Mouse (Mus musculus) bone marrow, adult 2 months (tissue): ENCODE results near the gene 2810408A11Rik. TPM values are rescaled to one million over a fixed set of nuclear protein-coding genes. Genes with fewer than 3 reads are reported as not detected.

Experiments used
- H3K27ac ChIP-seq: fragments of 200-500 bp; 2 replicates; pipeline ENCODE4 v1.5.1; 2012; ENCODE audit warnings: low read depth, mild to moderate bottlenecking, control low read depth, inconsistent platforms, low read length; ENCODE audit not compliant: control insufficient read depth, poor library complexity, insufficient read depth
- H3K4me1 ChIP-seq: fragments of 200-500 bp; 2 replicates; pipeline ENCODE4 v1.6.1; 2011; ENCODE audit warnings: low read length; ENCODE audit not compliant: control insufficient read depth, insufficient read depth
- H3K4me3 ChIP-seq: fragments of 200-500 bp; replicated peaks from 2 replicates; pipeline ENCODE3; 2011; ENCODE audit warnings: mild to moderate bottlenecking, low read depth, low read length, control low read depth; ENCODE audit not compliant: control insufficient read depth
- CTCF ChIP-seq: fragments of 200-500 bp; IDR thresholded peaks from 2 replicates; pipeline ENCODE4 v1.5.1; 2011; ENCODE audit warnings: low read length, control low read depth; ENCODE audit not compliant: control insufficient read depth, insufficient read depth
- POLR2A ChIP-seq: fragments of 200-500 bp; IDR thresholded peaks from 2 replicates; pipeline ENCODE4 v1.6.1; 2011; ENCODE audit warnings: low read depth, mild to moderate bottlenecking, control low read depth, low read length, borderline replicate concordance; ENCODE audit not compliant: control insufficient read depth
- WGBS: fragments of 180-500 bp; shearing (Covaris S2); methylation state at CpG from one replicate; pipeline ENCODE4 v1.1.7; 2018; 5-methylcytosine and 5-hydroxymethylcytosine counted together
- polyA plus RNA-seq: library from polyadenylated mRNA; stranded (reverse); fragments of >200 nt; gene quantifications from 2 replicates; pipeline ENCODE4 v1.2.4, GENCODE M21; 2011; ENCODE audit warnings: low replicate concordance; ENCODE audit not compliant: missing spikeins, insufficient read depth, insufficient read length

The 2810408A11Rik gene
- polyA plus RNA-seq, 1 experiment = 5.6 TPM

GRCm38 (mm10) chr11:69940962-69941361 lies 40.2 kb upstream of the 2810408A11Rik start:
- Histone ChIP-seq H3K4me3 (no peak overlapping the region), H3K4me1 (no peaks in the 10 kb centered on the region), H3K27ac (no peak overlapping the region)
- TF ChIP-seq POLR2A = no peak
- TF ChIP-seq CTCF = no peak
- 85% methylated on average over 4 of the region's 4 CpGs for WGBS

- TF ChIP-seq CTCF (no peak), POLR2A (no peak)
- no peak overlapping the region for H3K27ac ChIP-seq
- 92% methylated on average over 17 of the region's 17 CpGs for WGBS
- H3K4me1 ChIP-seq = no peaks in the 10 kb centered on the region
- H3K4me3 ChIP-seq = no peak overlapping the region
Measured at GRCm38 (mm10) chr11:69939731-69940130, 38.9 kb upstream of the 2810408A11Rik start.

- WGBS = 77% methylated on average over 5 of the region's 5 CpGs
- Histone ChIP-seq H3K27ac (no peak overlapping the region), H3K4me1 (no peaks in the 10 kb centered on the region; the same call in 1 of the 2 replicates), H3K4me3 (no peak overlapping the region)
- TF ChIP-seq CTCF (no peak), POLR2A (no peak)
Measured at GRCm38 (mm10) chr11:69939181-69939580, 38.4 kb upstream of the 2810408A11Rik start.

- H3K27ac ChIP-seq = no peak overlapping the region
- H3K4me1 ChIP-seq = no peaks in the 10 kb centered on the region; the same call in 1 of the 2 replicates
- 76% methylated on average over 9 of the region's 9 CpGs for WGBS
- TF ChIP-seq CTCF = no peak
- no peak for TF ChIP-seq POLR2A
- H3K4me3 ChIP-seq = no peak overlapping the region
Measured at GRCm38 (mm10) chr11:69938401-69938979, 37.7 kb upstream of the 2810408A11Rik start.

DNA sequence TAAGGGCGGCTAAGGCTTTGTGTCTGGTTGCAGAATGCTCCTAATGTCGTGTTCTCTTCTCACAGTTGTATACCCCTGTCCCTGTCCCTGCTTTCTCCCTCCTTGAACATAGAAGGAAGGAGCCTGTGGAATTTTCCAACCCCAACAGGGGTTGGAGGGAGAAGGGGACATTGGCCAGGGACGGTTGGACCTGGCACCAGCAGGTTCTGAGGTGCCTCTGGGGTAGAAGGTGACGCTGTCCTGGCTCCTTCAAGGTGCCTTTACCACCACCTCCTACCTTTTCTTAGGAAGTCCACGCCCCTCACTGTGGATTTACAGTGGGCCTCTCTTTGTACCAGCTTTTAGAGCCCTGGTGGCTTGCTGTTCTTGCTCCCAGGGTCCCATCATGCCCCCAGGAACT lies 37.0 kb upstream of the 2810408A11Rik start:
- no peaks in the 10 kb centered on the region; the same call in 1 of the 2 replicates for H3K4me1 ChIP-seq

GRCm38 (mm10) chr11:69937385-69937784 lies 36.6 kb upstream of the 2810408A11Rik start:
- Histone ChIP-seq H3K4me3 (no peak overlapping the region), H3K27ac (no peak overlapping the region), H3K4me1 (peaks cover 2% of the 10 kb centered on the region; the same call in 1 of the 2 replicates)
- 59% methylated on average over 4 of the region's 4 CpGs for WGBS
- TF ChIP-seq POLR2A = no peak
- TF ChIP-seq CTCF = no peak

More for the DNA sequence above, 37.0 kb upstream of the 2810408A11Rik start:
- TF ChIP-seq CTCF (no peak), POLR2A (no peak)
- H3K4me3 ChIP-seq = no peak overlapping the region
- 84% methylated on average over 5 of the region's 5 CpGs for WGBS
- H3K27ac ChIP-seq = no peak overlapping the region

GRCm38 (mm10) chr11:69936714-69937347 lies 36.0 kb upstream of the 2810408A11Rik start:
- TF ChIP-seq POLR2A (no peak), CTCF (no peak)
- Histone ChIP-seq H3K27ac (no peak overlapping the region), H3K4me1 (peaks cover 4% of the 10 kb centered on the region), H3K4me3 (no peak overlapping the region)
- 53% methylated on average over 9 of the region's 9 CpGs for WGBS

DNA sequence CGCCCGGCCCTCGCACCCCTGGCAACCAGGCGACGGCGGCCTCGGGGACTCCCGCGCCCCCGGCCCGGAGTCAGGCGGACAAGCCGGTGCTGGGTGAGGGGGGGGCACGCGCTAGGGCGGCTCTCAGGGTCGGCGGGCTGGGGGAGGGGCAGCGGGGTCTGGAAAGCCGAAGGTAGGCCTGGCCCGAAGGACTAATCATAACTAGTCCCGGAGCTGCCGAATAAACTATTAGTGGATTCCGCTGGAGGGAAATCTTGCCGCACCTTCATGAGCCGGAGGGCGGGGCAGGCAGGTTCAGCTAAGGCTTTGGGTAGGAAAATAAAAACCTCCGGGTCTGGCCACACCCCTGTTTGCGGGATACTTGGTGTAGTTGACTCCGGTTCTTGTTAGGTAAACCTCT lies 35.4 kb upstream of the 2810408A11Rik start:
- TF ChIP-seq CTCF (no peak), POLR2A (no peak)
- no peak overlapping the region for H3K27ac ChIP-seq
- no peak overlapping the region for H3K4me3 ChIP-seq
- 3% methylated on average over 30 of the region's 30 CpGs for WGBS
- H3K4me1 ChIP-seq = peaks cover 4% of the 10 kb centered on the region

- no peak for TF ChIP-seq POLR2A
- TF ChIP-seq CTCF = no peak
- Histone ChIP-seq H3K4me3 (peak within 1 kb of the TSS; percentile 46), H3K27ac (no peak within 1 kb of the TSS; the same call in 1 of the 2 replicates), H3K4me1 (peaks cover 4% of the 10 kb centered on the region)
- WGBS = 2% methylated on average over 60 of the region's 62 CpGs
Measured at GRCm38 (mm10) chr11:69935137-69935879, 34.5 kb upstream of the 2810408A11Rik start, which contains the start of gene Ybx2. Gene Ybx2, plus strand, starts transcription at chr11:69935796.
